Mouse (Mus musculus): ENCODE data around the gene Fam131c.
A peak's percentile ranks its signal among the peaks of the same experiment; 100 is the strongest.

Gene Fam131c

GRCm38 (mm10) chr4:141357811-141358210 is 10.2 kb upstream of the Fam131c start:
- no peak for DNase-seq (ENCODE audit: low spot score in 2 of 2)

- no peak for DNase-seq (ENCODE audit: low spot score in 2 of 2)
These were observed 8.8 kb upstream of the Fam131c start for GRCm38 (mm10) chr4:141359222-141359621.

GRCm38 (mm10) chr4:141360846-141361245 is 7.2 kb upstream of the Fam131c start:
- no peak for DNase-seq (ENCODE audit: low spot score in 2 of 2)

GRCm38 (mm10) chr4:141362937-141363548 is 5.0 kb upstream of the Fam131c start:
- peak; percentile 66 to 86 for DNase-seq (ENCODE audit: low spot score in 2 of 2)

GRCm38 (mm10) chr4:141365126-141365525 is 2.9 kb upstream of the Fam131c start:
- DNase-seq (ENCODE audit: low spot score in 2 of 2): no peak

GRCm38 (mm10) chr4:141365876-141366275 is 2.1 kb upstream of the Fam131c start:
- DNase-seq (ENCODE audit: low spot score in 2 of 2): no peak

- no peak for DNase-seq (ENCODE audit: low spot score in 2 of 2)
These were observed 4.4 kb downstream of the Fam131c start for GRCm38 (mm10) chr4:141372426-141372825.

- DNase-seq (ENCODE audit: low spot score in 2 of 2): no peak
These were observed 11.7 kb downstream of the Fam131c start for GRCm38 (mm10) chr4:141379674-141380073.

GRCm38 (mm10) chr4:141382406-141382805 is 14.4 kb downstream of the Fam131c start:
- no peak for DNase-seq (ENCODE audit: low spot score in 2 of 2)

- no peak for DNase-seq (ENCODE audit: low spot score in 2 of 2)
These were observed 17.3 kb downstream of the Fam131c start for GRCm38 (mm10) chr4:141385275-141385674.

GRCm38 (mm10) chr4:141386150-141386549 is 18.1 kb downstream of the Fam131c start:
- DNase-seq (ENCODE audit: low spot score in 2 of 2): no peak

GRCm38 (mm10) chr4:141387093-141387784 is 19.2 kb downstream of the Fam131c start:
- DNase-seq (ENCODE audit: low spot score in 2 of 2): peak in 1 of 2 experiments; percentile 81

- DNase-seq (ENCODE audit: low spot score in 2 of 2): no peak
These were observed 19.9 kb downstream of the Fam131c start for GRCm38 (mm10) chr4:141387933-141388332.

- DNase-seq (ENCODE audit: low spot score in 2 of 2): no peak
These were observed 21.5 kb downstream of the Fam131c start for GRCm38 (mm10) chr4:141389366-141390150.

- DNase-seq (ENCODE audit: low spot score in 2 of 2): no peak
These were observed 23.3 kb downstream of the Fam131c start for GRCm38 (mm10) chr4:141391293-141391692.

- no peak for DNase-seq (ENCODE audit: low spot score in 2 of 2)
These were observed 26.7 kb downstream of the Fam131c start for GRCm38 (mm10) chr4:141394751-141395150.

GRCm38 (mm10) chr4:141397861-141398260 is 29.8 kb downstream of the Fam131c start:
- no peak for DNase-seq (ENCODE audit: low spot score in 2 of 2)

GRCm38 (mm10) chr4:141398545-141398944 is 30.5 kb downstream of the Fam131c start, which contains the start of gene Clcnka:
TSS of gene Clcnka (minus strand) at chr4:141398724.
- no peak for DNase-seq (ENCODE audit: low spot score in 2 of 2)

- DNase-seq (ENCODE audit: low spot score in 2 of 2): no peak
These were observed 32.2 kb downstream of the Fam131c start for GRCm38 (mm10) chr4:141400171-141400570.

- DNase-seq (ENCODE audit: low spot score in 2 of 2): peak; percentile 79 to 91
These were observed 36.7 kb downstream of the Fam131c start for GRCm38 (mm10) chr4:141404518-141405313.

- DNase-seq (ENCODE audit: low spot score in 2 of 2): no peak
These were observed 37.2 kb downstream of the Fam131c start for GRCm38 (mm10) chr4:141405314-141405622.

All from urinary bladder, postnatal 4 days (tissue).